ENCODE assay signal across 20 mouse cellular contexts in genomic region chr10:118001971-118002370, GRCm38 (mm10).
DNase-seq lines count a peak whose midpoint lies in the region; ATAC-seq and TF ChIP-seq lines count a peak whose summit lies in the region.
"Had no signal": no experiment of that assay in that cellular context is flagged by ENCODE, and none has a peak within 500 bp of the region (broad histone marks: within the 10 kb centered on the region; RNA-seq: fewer than 3 reads in every experiment).

No protein-coding gene starts in this region.

- 0 out of 2 replicates have a peak overlapping the region, but pooled peaks have one; percentile 7 for H3K4me3 ChIP-seq in embryonic facial prominence, embryonic 13.5 days
- no peak overlapping the region for H3K4me3 ChIP-seq in embryonic facial prominence, embryonic 10.5 days
- no peak overlapping the region for H3K4me3 ChIP-seq in midbrain, embryonic 11.5 days (ENCODE audit: low read depth, low read length)
- no peak overlapping the region for H3K4me3 ChIP-seq in midbrain, postnatal 0 days (ENCODE audit: low read depth, low read length)
- H3K4me3 ChIP-seq in liver, embryonic 13.5 days (replicated peaks) = no peak overlapping the region
- H3K4me3 ChIP-seq: hindbrain, embryonic 12.5 days; limb, embryonic 10.5 days; midbrain, embryonic 15.5 days; stomach, embryonic 15.5 days had no signal

- peak overlapping the region; percentile 12; the same call in 1 of the 2 replicates for H3K4me2 ChIP-seq in embryonic facial prominence, embryonic 13.5 days
- H3K4me2 ChIP-seq in midbrain, embryonic 11.5 days = no peak overlapping the region
- no peak overlapping the region for H3K4me2 ChIP-seq in midbrain, postnatal 0 days (ENCODE audit: low read depth, low read length, poor library complexity, severe bottlenecking)
- H3K4me2 ChIP-seq in liver, embryonic 13.5 days = peak overlapping the region; percentile 28; the same call in 1 of the 2 replicates
- H3K4me2 ChIP-seq: heart, embryonic 11.5 days; hindbrain, embryonic 12.5 days; midbrain, embryonic 15.5 days; stomach, embryonic 15.5 days had no signal

- no peak for DNase-seq in embryonic facial prominence, embryonic 10.5 days (ENCODE audit: low spot score)
- DNase-seq in midbrain, embryonic 11.5 days (ENCODE audit: low spot score, missing footprints) = peak; percentile 77
- no peak for DNase-seq in midbrain, postnatal 0 days (ENCODE audit: low spot score)
- no peak for DNase-seq in liver, embryonic 13.5 days
- DNase-seq in thymus, postnatal 25 days = peak; percentile 39
- DNase-seq in right cerebral cortex, postnatal 4 days = no peak
- DNase-seq in cerebellum, postnatal 36 days = no peak
- DNase-seq: cerebellum, postnatal 10 days; layer of hippocampus, adult 9-11 months; lung, postnatal 36 days; right cerebral cortex, postnatal 25 days had no signal

- peaks cover 15% of the 10 kb centered on the region; the same call in 1 of the 2 replicates for H3K4me1 ChIP-seq in embryonic facial prominence, embryonic 13.5 days
- H3K4me1 ChIP-seq in embryonic facial prominence, embryonic 10.5 days = peaks cover 24% of the 10 kb centered on the region
- H3K4me1 ChIP-seq in midbrain, embryonic 11.5 days (ENCODE audit: control insufficient read depth, insufficient read depth, low read length) = no peaks in the 10 kb centered on the region; the same call in 1 of the 2 replicates
- H3K4me1 ChIP-seq in midbrain, postnatal 0 days (ENCODE audit: insufficient read depth, low read length) = no peaks in the 10 kb centered on the region
- H3K4me1 ChIP-seq in liver, embryonic 13.5 days (replicated peaks) = no peaks in the 10 kb centered on the region
- H3K4me1 ChIP-seq: stomach, embryonic 15.5 days had no signal

- ATAC-seq in embryonic facial prominence, embryonic 13.5 days (ENCODE audit: insufficient number of reproducible peaks, insufficient read depth, low FRiP score, low TSS enrichment, low read depth) = no peak
- ATAC-seq in midbrain, embryonic 11.5 days (ENCODE audit: low FRiP score) = no peak
- ATAC-seq in midbrain, postnatal 0 days (ENCODE audit: low FRiP score) = no peak
- no peak for ATAC-seq in liver, embryonic 13.5 days (ENCODE audit: low read depth)
- ATAC-seq: forebrain, embryonic 16.5 days; intestine, embryonic 16.5 days; midbrain, embryonic 15.5 days had no signal

- WGBS in embryonic facial prominence, embryonic 13.5 days = 66% methylated on average over 7 of the region's 7 CpGs
- WGBS in embryonic facial prominence, embryonic 10.5 days = 69% methylated on average over 7 of the region's 7 CpGs
- 64% methylated on average over 7 of the region's 7 CpGs for WGBS in midbrain, embryonic 11.5 days
- 66% methylated on average over 7 of the region's 7 CpGs for WGBS in midbrain, postnatal 0 days
- 25% methylated on average over 7 of the region's 7 CpGs for WGBS in liver, embryonic 13.5 days (ENCODE audit: insufficient replicate concordance)

- no peak for TF ChIP-seq CTCF in midbrain, postnatal 0 days (IDR thresholded peaks at IDR 0.05)

- H3K27ac ChIP-seq in embryonic facial prominence, embryonic 13.5 days = no peak overlapping the region
- no peak overlapping the region for H3K27ac ChIP-seq in embryonic facial prominence, embryonic 10.5 days (replicated peaks)
- H3K27ac ChIP-seq in midbrain, embryonic 11.5 days (ENCODE audit: low read depth, low read length) = no peak overlapping the region
- no peak overlapping the region for H3K27ac ChIP-seq in midbrain, postnatal 0 days (ENCODE audit: low read depth, low read length)
- no peak overlapping the region for H3K27ac ChIP-seq in liver, embryonic 13.5 days
- H3K27ac ChIP-seq: hindbrain, embryonic 12.5 days; kidney, postnatal 0 days; limb, embryonic 10.5 days; midbrain, embryonic 15.5 days; stomach, embryonic 15.5 days had no signal

- no peaks in the 10 kb centered on the region for H3K9me3 ChIP-seq in embryonic facial prominence, embryonic 13.5 days
- H3K9me3 ChIP-seq in embryonic facial prominence, embryonic 10.5 days = no peaks in the 10 kb centered on the region
- no peaks in the 10 kb centered on the region for H3K9me3 ChIP-seq in midbrain, embryonic 11.5 days (ENCODE audit: control insufficient read depth, low read length)
- no peaks in the 10 kb centered on the region for H3K9me3 ChIP-seq in midbrain, postnatal 0 days (ENCODE audit: low read length)
- no peaks in the 10 kb centered on the region for H3K9me3 ChIP-seq in liver, embryonic 13.5 days (replicated peaks)
- H3K9me3 ChIP-seq: hindbrain, embryonic 12.5 days; limb, embryonic 10.5 days; midbrain, embryonic 15.5 days; stomach, embryonic 15.5 days had no signal

- H3K9ac ChIP-seq in embryonic facial prominence, embryonic 13.5 days = no peak overlapping the region
- no peak overlapping the region for H3K9ac ChIP-seq in midbrain, embryonic 11.5 days (ENCODE audit: low read length)
- no peak overlapping the region for H3K9ac ChIP-seq in midbrain, postnatal 0 days (replicated peaks; ENCODE audit: low read length, poor library complexity, severe bottlenecking)
- H3K9ac ChIP-seq in liver, embryonic 13.5 days = no peak overlapping the region
- H3K9ac ChIP-seq: hindbrain, embryonic 12.5 days; midbrain, embryonic 15.5 days; stomach, embryonic 15.5 days had no signal

- H3K27me3 ChIP-seq in embryonic facial prominence, embryonic 13.5 days = no peaks in the 10 kb centered on the region
- no peaks in the 10 kb centered on the region for H3K27me3 ChIP-seq in embryonic facial prominence, embryonic 10.5 days (replicated peaks; ENCODE audit: low read depth, poor library complexity, severe bottlenecking)
- H3K27me3 ChIP-seq in midbrain, embryonic 11.5 days (ENCODE audit: control insufficient read depth, insufficient read depth, low read length) = no peaks in the 10 kb centered on the region
- H3K27me3 ChIP-seq in midbrain, postnatal 0 days (ENCODE audit: insufficient read depth, low read length) = no peaks in the 10 kb centered on the region
- no peaks in the 10 kb centered on the region for H3K27me3 ChIP-seq in liver, embryonic 13.5 days
- H3K27me3 ChIP-seq: hindbrain, embryonic 12.5 days; midbrain, embryonic 15.5 days; stomach, embryonic 15.5 days had no signal

- H3K36me3 ChIP-seq in embryonic facial prominence, embryonic 13.5 days = no peaks in the 10 kb centered on the region
- no peaks in the 10 kb centered on the region for H3K36me3 ChIP-seq in embryonic facial prominence, embryonic 10.5 days (replicated peaks)
- H3K36me3 ChIP-seq in midbrain, embryonic 11.5 days (ENCODE audit: control insufficient read depth, insufficient read depth, low read length) = no peaks in the 10 kb centered on the region
- H3K36me3 ChIP-seq in midbrain, postnatal 0 days (ENCODE audit: insufficient read depth, low read length) = no peaks in the 10 kb centered on the region
- H3K36me3 ChIP-seq in liver, embryonic 13.5 days = no peaks in the 10 kb centered on the region
- H3K36me3 ChIP-seq: hindbrain, embryonic 12.5 days; limb, embryonic 10.5 days; midbrain, embryonic 15.5 days; stomach, embryonic 15.5 days had no signal

Comparison
In these comparisons a context has a peak if more than half of its experiments do, and no peak if none do; other contexts are left out.
1. DNase-seq: peak in midbrain, embryonic 11.5 days (single experiment) and thymus, postnatal 25 days (single experiment); none in embryonic facial prominence, embryonic 10.5 days (single experiment), midbrain, postnatal 0 days (single experiment), liver, embryonic 13.5 days (single experiment), right cerebral cortex, postnatal 4 days (single experiment) and cerebellum, postnatal 36 days (0 of 2).
2. H3K4me2 ChIP-seq: peak in embryonic facial prominence, embryonic 13.5 days (single experiment) and liver, embryonic 13.5 days (single experiment); none in midbrain, embryonic 11.5 days (single experiment) and midbrain, postnatal 0 days (single experiment).